Mouse (Mus musculus) bone marrow, adult 2 months (tissue): ENCODE results near the gene Olfr107.

Experiments used
- CTCF ChIP-seq: fragments of 200-500 bp; IDR thresholded peaks from 2 replicates; pipeline ENCODE4 v1.5.1; 2011; ENCODE audit warnings: low read length, control low read depth; ENCODE audit not compliant: control insufficient read depth, insufficient read depth
- POLR2A ChIP-seq: fragments of 200-500 bp; IDR thresholded peaks from 2 replicates; pipeline ENCODE4 v1.6.1; 2011; ENCODE audit warnings: low read depth, mild to moderate bottlenecking, control low read depth, low read length, borderline replicate concordance; ENCODE audit not compliant: control insufficient read depth

GRCm38 (mm10) chr17:37398926-37399325 is at the start of gene Olfr107:
- no peak for TF ChIP-seq CTCF
- no peak for TF ChIP-seq POLR2A
